Mouse (Mus musculus): ENCODE results near the gene Gm9837. TPM values are rescaled to one million over a fixed set of nuclear protein-coding genes. Genes with fewer than 3 reads are reported as not detected.

The Gm9837 gene
- polyA plus RNA-seq, 1 experiment from 2014 or later: not detected

DNA sequence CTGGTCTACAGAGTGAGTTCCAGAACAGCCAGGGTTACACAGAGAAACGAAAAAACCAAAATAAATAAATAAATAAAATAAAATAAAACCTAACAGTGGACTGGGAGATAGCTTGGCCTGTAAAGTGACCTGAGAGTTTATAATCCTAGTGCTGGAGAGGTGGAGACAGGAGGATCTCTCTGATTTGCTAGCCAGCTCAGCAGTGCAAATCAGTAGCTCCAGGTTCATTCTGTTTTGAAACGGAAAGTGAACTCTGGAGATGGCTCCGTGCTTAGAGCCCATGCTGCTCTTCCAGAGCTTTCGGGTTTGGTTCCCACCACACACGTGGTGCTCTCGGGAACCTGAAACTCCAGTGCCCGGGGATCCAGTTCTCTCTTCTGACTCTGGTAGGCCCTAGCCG, 22.3 kb downstream of the Gm9837 start:
- Histone ChIP-seq H3K9me3 (replicated peaks) (no peaks in the 10 kb centered on the region), H3K36me3 (no peaks in the 10 kb centered on the region), H3K27me3 (no peaks in the 10 kb centered on the region), H3K4me1 (peaks cover 6% of the 10 kb centered on the region; the same call in 1 of the 2 replicates), H3K4me3 (replicated peaks) (no peak overlapping the region), H3K4me2 (no peak overlapping the region), H3K27ac (no peak overlapping the region), H3K9ac (no peak overlapping the region)
- WGBS: 88% methylated on average over 8 of the region's 8 CpGs
- no peak for ATAC-seq (replicated peaks; ENCODE audit: low FRiP score)

DNA sequence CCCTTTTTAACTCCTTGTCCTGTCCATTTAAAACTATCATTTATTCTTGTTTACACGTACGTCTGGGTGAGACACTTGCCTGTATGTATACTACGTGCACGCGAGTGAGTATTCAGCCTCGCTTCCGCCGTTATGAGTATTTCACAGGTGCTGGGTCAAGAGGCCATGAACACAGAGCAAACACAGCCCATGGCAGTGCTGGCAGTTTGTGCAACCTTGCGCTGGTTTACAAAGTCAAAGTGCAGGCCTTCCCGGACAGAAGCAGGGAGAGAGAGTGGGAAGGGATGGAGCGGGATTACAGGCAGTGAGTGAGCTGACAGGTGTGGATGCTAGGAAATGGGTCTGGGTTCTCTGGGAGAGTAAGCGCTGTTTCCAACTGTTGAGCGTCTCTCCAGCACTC, 24.1 kb downstream of the Gm9837 start:
- Histone ChIP-seq H3K27me3 (no peaks in the 10 kb centered on the region), H3K4me1 (peaks cover 6% of the 10 kb centered on the region; the same call in 1 of the 2 replicates), H3K9me3 (replicated peaks) (no peaks in the 10 kb centered on the region), H3K4me2 (no peak overlapping the region), H3K9ac (no peak overlapping the region), H3K27ac (no peak overlapping the region), H3K4me3 (replicated peaks) (no peak overlapping the region), H3K36me3 (no peaks in the 10 kb centered on the region)
- 86% methylated on average over 13 of the region's 13 CpGs for WGBS
- ATAC-seq (replicated peaks; ENCODE audit: low FRiP score): no peak

DNA sequence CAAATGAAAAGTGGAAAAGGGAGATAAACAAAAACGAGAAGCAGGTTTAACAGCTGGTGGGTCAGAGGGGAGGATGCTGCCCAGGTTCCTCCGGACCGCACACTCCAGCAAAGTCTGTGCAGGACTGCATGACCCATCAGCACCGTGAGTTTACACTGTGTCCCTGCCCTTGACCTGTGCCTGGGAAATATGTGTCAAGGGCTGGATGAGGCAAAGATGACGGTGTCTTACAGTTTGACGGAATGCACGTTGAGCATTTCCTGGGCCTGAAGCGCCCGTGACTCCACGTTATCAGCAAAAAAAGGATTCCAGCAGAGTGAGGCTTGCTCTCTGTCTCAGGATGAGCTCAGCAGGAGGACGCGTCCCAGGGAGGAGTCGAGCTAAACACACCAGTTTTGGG, 24.7 kb downstream of the Gm9837 start:
- 70% methylated on average over 13 of the region's 13 CpGs for WGBS
- ATAC-seq (replicated peaks; ENCODE audit: low FRiP score): no peak

DNA sequence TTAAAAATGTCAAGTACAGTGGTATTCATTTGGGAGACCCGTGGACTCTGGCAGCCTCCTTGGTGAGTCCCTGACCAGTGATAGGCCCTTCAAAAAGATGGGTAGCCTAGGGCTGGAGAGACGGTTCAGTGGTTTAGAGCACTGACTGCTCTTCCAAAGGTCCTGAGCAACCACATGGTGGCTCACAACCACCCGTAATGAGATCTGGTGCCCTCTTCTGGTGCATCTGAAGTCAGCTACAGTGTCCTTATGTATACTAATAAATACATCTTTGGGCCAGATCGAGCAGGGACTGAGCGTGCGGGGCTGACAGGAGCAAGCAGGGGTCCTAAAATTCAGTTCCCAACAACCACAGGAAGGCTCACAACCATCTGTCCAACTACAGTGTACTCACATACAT, 26.4 kb downstream of the Gm9837 start:
- no peak overlapping the region for H3K4me3 ChIP-seq (replicated peaks)
- no peak overlapping the region for H3K9ac ChIP-seq
- no peak overlapping the region for H3K27ac ChIP-seq
- no peak for ATAC-seq (replicated peaks; ENCODE audit: low FRiP score)
- no peaks in the 10 kb centered on the region for H3K9me3 ChIP-seq (replicated peaks)
- H3K36me3 ChIP-seq: no peaks in the 10 kb centered on the region
- no peaks in the 10 kb centered on the region for H3K4me1 ChIP-seq
- 39% methylated on average over 6 of the region's 6 CpGs for WGBS
- H3K27me3 ChIP-seq: no peaks in the 10 kb centered on the region
- H3K4me2 ChIP-seq: no peak overlapping the region

More for the DNA sequence above, 24.7 kb downstream of the Gm9837 start:
- Histone ChIP-seq H3K9me3 (replicated peaks) (no peaks in the 10 kb centered on the region), H3K9ac (no peak overlapping the region), H3K27ac (no peak overlapping the region), H3K4me1 (peaks cover 6% of the 10 kb centered on the region; the same call in 1 of the 2 replicates), H3K27me3 (no peaks in the 10 kb centered on the region), H3K36me3 (no peaks in the 10 kb centered on the region), H3K4me3 (replicated peaks) (no peak overlapping the region), H3K4me2 (no peak overlapping the region)

DNA sequence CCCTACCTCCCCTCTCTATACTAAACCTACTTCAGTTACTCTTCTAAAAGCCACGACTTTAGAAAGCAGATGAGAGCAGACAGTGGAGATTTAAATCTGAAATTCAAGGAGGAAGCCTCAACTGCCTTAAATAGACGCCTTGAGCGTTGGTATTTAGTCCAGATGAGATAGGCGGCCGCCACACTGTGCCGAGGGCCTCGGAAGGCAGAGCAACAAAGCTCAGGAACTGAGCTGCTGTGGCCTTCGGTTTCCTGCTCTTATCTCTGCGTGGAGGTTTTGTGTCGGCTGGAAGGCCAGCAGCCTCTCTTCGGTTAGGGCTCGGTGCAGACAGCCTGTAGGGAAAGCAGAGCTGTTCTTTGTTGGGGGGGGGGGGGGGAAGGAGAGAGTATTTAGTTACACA, 28.4 kb downstream of the Gm9837 start:
- 34% methylated on average over 12 of the region's 12 CpGs for WGBS
- Histone ChIP-seq H3K4me3 (replicated peaks) (no peak overlapping the region), H3K4me1 (no peaks in the 10 kb centered on the region), H3K4me2 (no peak overlapping the region), H3K9ac (no peak overlapping the region), H3K27me3 (no peaks in the 10 kb centered on the region), H3K27ac (no peak overlapping the region), H3K9me3 (replicated peaks) (no peaks in the 10 kb centered on the region), H3K36me3 (no peaks in the 10 kb centered on the region)
- ATAC-seq (replicated peaks; ENCODE audit: low FRiP score): no peak

DNA sequence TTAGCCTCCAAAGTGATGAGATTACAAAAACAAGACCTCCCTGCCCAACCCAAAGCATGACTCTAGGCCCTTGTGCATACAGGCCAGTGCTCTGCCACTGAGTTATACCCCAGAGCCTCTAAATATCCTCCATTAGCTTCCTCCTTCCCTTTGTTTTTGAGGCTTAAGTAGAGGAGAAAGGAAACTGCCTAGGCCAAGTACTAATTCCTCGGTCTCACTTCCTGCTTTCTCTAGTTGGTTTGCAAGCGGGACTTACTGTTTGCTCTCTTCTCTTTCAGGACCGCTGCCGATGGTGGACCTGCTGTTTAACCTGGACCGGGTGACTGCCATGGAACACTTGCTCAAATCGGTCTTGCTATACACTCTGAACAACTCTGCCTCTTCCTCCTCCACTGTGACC, 33.9 kb downstream of the Gm9837 start:
- Histone ChIP-seq H3K4me3 (replicated peaks) (no peak overlapping the region), H3K27ac (no peak overlapping the region), H3K9ac (no peak overlapping the region), H3K4me2 (no peak overlapping the region), H3K9me3 (replicated peaks) (no peaks in the 10 kb centered on the region), H3K36me3 (no peaks in the 10 kb centered on the region), H3K4me1 (peaks cover 6% of the 10 kb centered on the region; the same call in 1 of the 2 replicates), H3K27me3 (no peaks in the 10 kb centered on the region)
- 86% methylated on average over 6 of the region's 6 CpGs for WGBS
- ATAC-seq (replicated peaks; ENCODE audit: low FRiP score): no peak

DNA sequence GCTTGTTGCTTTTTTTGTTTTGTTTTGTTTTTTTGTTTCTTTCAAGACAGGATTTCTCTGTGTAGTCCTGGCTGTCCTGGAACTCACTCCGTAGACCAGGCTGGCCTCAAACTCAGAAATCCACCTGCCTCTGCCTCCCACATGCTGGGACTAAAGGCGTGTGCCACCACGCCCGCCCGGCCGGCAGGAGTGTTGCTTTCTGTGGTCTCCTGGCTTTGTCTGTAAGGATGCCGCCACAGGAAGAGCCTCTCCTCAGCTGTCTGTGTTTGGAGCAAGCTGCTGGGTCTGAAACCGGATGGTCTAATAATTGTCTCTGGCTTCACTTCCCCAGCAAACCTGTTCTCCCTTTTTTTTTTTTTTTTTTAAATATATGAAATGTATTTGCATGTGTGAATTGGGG, 34.8 kb downstream of the Gm9837 start:
- Histone ChIP-seq H3K36me3 (no peaks in the 10 kb centered on the region), H3K4me2 (no peak overlapping the region), H3K4me1 (peaks cover 7% of the 10 kb centered on the region; the same call in 1 of the 2 replicates), H3K27ac (no peak overlapping the region), H3K9ac (no peak overlapping the region), H3K27me3 (no peaks in the 10 kb centered on the region), H3K9me3 (replicated peaks) (no peaks in the 10 kb centered on the region), H3K4me3 (replicated peaks) (no peak overlapping the region)
- 83% methylated on average over 8 of the region's 8 CpGs for WGBS
- no peak for ATAC-seq (replicated peaks; ENCODE audit: low FRiP score)

DNA sequence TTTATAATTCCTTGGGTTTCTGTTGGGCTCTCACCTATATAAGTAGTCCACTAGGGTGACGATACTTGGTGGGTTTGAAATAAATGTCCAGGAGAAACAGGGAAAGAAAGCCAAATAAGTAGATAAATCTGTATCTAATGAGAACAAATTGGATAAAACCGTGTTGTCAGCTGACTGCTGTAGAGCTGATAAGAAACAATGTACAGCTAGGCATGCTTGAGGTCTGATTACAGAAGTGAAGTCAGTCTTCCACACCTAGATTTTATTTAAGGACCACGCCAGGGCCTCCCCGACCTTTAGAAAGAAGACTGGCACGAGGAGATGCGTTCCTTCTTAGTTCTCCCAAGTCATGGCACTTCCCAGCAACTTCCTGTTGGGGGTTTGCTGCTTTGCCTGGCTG, 37.2 kb downstream of the Gm9837 start:
- no peaks in the 10 kb centered on the region for H3K27me3 ChIP-seq
- no peak overlapping the region for H3K27ac ChIP-seq
- peaks cover 12% of the 10 kb centered on the region for H3K36me3 ChIP-seq
- no peaks in the 10 kb centered on the region for H3K9me3 ChIP-seq (replicated peaks)
- WGBS: 60% methylated on average over 6 of the region's 6 CpGs
- H3K4me1 ChIP-seq: peaks cover 16% of the 10 kb centered on the region
- H3K4me3 ChIP-seq (replicated peaks): no peak overlapping the region
- no peak for ATAC-seq (replicated peaks; ENCODE audit: low FRiP score)
- no peak overlapping the region for H3K4me2 ChIP-seq
- H3K9ac ChIP-seq: no peak overlapping the region

DNA sequence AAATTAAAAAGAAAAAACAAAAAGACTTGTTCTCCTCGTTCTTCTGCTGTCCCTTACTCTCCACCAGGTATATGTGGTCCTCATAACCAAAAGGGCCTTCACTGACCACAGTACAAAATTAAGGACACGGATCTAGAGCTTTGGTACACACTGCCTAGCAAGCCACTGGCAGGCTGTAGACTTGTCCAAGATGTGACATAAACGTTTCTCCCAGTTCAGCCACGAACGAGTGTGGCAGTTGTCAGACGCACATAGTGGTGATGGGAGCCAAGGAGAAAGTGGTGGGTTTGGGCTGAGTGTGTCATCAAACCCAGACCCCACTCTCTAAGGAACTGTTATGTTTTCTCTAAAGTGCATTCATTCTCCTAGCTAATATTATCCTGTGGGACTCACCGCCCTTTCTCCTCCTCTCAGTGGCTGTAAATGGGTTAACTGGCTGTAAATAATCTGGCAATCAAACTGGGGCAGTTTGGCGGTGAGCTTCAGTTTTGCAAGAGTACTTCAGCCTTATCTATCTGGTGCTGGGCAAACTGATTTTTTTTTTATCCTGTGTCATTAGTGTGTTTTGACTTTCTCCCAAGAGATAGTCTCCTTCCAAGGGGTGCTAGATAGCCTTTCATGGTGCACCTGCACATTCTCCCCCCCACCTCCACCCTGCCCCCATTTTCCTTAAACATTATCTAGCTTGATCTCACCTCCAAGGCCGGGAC, 38.8 kb downstream of the Gm9837 start:
- no peaks in the 10 kb centered on the region for H3K9me3 ChIP-seq (replicated peaks)
- no peaks in the 10 kb centered on the region for H3K27me3 ChIP-seq
- peak overlapping the region; percentile 33 for H3K9ac ChIP-seq
- peak overlapping the region; percentile 81 for H3K4me2 ChIP-seq
- H3K4me3 ChIP-seq (replicated peaks): peak overlapping the region; percentile 98
- WGBS: 15% methylated on average over 9 of the region's 9 CpGs
- peak overlapping the region; percentile 79 for H3K27ac ChIP-seq
- ATAC-seq (replicated peaks; ENCODE audit: low FRiP score): peak; percentile 61; the same call in 1 of the 2 replicates
- peaks cover 16% of the 10 kb centered on the region for H3K4me1 ChIP-seq
- peaks cover 21% of the 10 kb centered on the region for H3K36me3 ChIP-seq

DNA sequence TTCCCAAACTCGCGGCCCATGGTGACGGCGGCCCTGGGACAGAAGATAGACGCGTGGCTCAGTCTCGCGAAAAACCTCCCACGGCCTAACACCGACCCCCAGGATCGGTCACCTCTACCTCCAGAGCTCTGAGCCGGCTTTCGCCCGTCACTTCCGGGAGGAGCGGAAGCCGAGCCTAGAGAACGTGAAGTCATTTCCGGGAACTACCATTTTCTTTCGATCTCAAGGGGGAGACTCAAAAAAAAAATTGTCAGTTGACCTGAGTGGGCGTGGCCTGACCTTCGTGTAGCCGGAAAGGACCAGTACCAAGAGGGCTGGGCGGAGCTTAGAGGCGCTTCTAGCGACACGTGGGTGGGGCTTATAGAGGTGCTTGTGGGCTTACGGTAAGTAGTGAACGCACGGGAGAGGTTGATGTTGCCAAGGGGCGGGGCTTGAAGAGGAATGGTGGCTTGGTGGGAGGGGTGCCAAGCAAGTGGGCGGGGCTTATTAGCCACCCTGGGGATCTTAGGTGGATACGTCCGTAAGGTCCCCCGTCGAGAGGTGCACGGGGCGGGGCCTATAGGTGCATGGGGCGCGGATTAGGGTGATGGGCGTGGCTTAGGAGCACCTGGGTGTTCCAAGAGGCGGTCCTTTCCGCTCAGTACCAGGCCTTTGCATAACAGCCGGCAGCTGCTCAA, 39.5 kb downstream of the Gm9837 start, which contains the start of the genes Uqcrq and Gdf9:
Gene Uqcrq (minus strand): TSS at position 162 of the 677 bp plus-strand sequence.
Gene Gdf9 (plus strand): TSS at position 354 of the 677 bp plus-strand sequence.
- peak within 1 kb of the TSS; percentile 79 for H3K27ac ChIP-seq
- peak within 1 kb of the TSS; percentile 87 for H3K9ac ChIP-seq
- H3K4me1 ChIP-seq: peaks cover 16% of the 10 kb centered on the region
- peak; percentile 94 for ATAC-seq (replicated peaks; ENCODE audit: low FRiP score)
- no peaks in the 10 kb centered on the region for H3K9me3 ChIP-seq (replicated peaks)
- under 1% methylated on average over 44 of the region's 44 CpGs for WGBS
- H3K36me3 ChIP-seq: peaks cover 21% of the 10 kb centered on the region
- peak within 1 kb of the TSS; percentile 98 for H3K4me3 ChIP-seq (replicated peaks)
- peak within 1 kb of the TSS; percentile 81 for H3K4me2 ChIP-seq
- H3K27me3 ChIP-seq: no peaks in the 10 kb centered on the region

DNA sequence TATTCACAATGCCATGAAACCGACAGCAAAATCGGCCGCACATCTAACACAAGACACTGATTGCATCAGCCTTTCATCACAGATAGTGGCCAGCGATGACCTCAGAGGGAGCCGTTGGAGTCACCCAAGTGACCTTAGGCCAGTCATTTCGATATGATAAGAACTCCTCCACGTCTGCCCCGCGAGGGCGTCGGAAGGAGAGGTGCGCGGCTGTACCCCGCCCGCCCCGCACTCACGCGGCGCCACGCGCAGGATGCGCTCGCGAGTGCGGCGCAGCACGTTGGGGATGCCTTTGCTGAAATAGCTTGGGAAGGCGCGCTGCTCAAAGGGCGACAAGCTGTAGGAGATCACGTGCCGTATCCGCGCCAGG, 40.0 kb downstream of the Gm9837 start:
- ATAC-seq (replicated peaks; ENCODE audit: low FRiP score): peak; percentile 46
- no peaks in the 10 kb centered on the region for H3K27me3 ChIP-seq
- under 1% methylated on average over 34 of the region's 34 CpGs for WGBS
- peak overlapping the region; percentile 79 for H3K27ac ChIP-seq
- peak overlapping the region; percentile 87 for H3K9ac ChIP-seq
- peaks cover 16% of the 10 kb centered on the region for H3K4me1 ChIP-seq
- no peaks in the 10 kb centered on the region for H3K9me3 ChIP-seq (replicated peaks)
- H3K36me3 ChIP-seq: peaks cover 21% of the 10 kb centered on the region
- peak overlapping the region; percentile 98 for H3K4me3 ChIP-seq (replicated peaks)
- peak overlapping the region; percentile 81 for H3K4me2 ChIP-seq

DNA sequence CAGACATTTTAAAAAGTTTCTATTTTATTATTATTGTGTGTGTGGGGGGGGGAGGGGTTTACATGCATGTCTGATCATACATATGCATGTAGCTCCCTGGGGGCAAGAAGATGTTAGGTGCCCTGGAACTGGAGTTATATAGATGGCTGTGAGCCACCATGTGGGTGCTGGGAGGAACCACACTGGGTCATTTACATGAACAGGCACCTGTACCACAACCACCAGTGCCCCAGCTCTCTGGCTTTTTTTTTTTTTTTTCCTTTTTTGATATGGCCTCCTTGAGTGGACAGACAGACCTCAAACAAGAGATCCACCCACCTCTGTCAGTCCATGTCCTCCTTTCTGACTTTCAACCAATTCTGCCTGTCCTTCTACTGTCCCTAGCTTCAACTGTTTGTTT, 41.1 kb downstream of the Gm9837 start:
- ATAC-seq (replicated peaks; ENCODE audit: low FRiP score): no peak

More for the DNA sequence above, 41.1 kb downstream of the Gm9837 start:
- Histone ChIP-seq H3K9ac (0 out of 2 replicates have a peak overlapping the region, but pooled peaks have one; percentile 87), H3K4me3 (replicated peaks) (peak overlapping the region; percentile 98; the same call in 1 of the 2 replicates), H3K36me3 (peaks cover 21% of the 10 kb centered on the region), H3K27me3 (no peaks in the 10 kb centered on the region), H3K27ac (no peak overlapping the region), H3K4me2 (peak overlapping the region; percentile 81), H3K9me3 (replicated peaks) (no peaks in the 10 kb centered on the region), H3K4me1 (peaks cover 16% of the 10 kb centered on the region)
